Mouse (Mus musculus): ENCODE data around the gene Gm49711.
"Not testable (repeated sequence)": the region's sequence is repeated elsewhere in the genome, so short reads cannot be mapped to it uniquely, and the experiment has no call there.

Gm49711 gene

GRCm38 (mm10) chr16:92061586-92061985, 3.5 kb downstream of the Gm49711 start:
- DNase-seq (ENCODE audit: inconsistent age in 2 of 2, low spot score in 1 of 2), result no peak

DNA sequence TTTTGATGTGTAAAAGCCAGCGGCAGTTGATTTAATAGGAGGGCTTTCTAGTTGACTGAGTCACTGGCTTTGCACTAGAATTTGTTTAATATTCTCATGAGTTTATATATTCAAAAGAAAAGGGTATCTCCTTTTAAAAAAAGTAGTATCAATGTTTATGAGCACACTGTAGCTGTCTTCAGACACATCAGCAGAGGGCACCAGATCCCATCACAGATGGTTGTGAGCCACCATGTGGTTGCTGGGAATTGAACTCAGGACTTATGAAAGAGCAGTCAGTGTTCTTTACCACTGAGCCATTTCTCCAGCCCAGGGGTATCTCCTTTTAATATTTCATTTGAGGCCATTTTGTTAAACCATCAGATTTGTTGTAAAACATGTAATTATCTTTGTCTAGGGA, 4.7 kb downstream of the Gm49711 start:
- DNase-seq (ENCODE audit: inconsistent age in 2 of 2, low spot score in 1 of 2), result no peak

GRCm38 (mm10) chr16:92064801-92065200, 6.7 kb downstream of the Gm49711 start:
- no peak for DNase-seq (ENCODE audit: inconsistent age in 2 of 2, low spot score in 1 of 2)

DNA sequence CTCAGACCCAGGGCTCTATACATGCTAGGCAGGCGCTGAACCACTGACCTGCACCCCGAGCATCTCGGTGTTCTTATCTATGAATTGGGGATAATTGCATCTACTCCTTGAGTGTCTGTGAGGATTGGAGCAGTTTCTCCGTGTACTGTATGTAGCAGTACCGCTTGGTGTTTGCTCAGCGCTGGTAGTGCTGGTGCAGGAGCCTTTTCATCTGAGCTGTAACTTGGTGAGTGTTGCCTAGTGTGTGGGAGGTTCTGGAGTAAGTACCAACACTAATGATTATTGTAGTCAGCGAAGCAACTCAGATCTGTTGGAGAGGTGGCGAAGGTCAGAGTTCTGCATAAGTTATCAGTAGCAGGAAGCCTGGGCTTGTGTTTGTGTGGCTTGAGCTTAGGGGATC, 12.2 kb downstream of the Gm49711 start:
- DNase-seq (ENCODE audit: inconsistent age in 2 of 2, low spot score in 1 of 2), result no peak

- no peak for DNase-seq (ENCODE audit: inconsistent age in 2 of 2, low spot score in 1 of 2)
Observed at GRCm38 (mm10) chr16:92076797-92077196, 18.7 kb downstream of the Gm49711 start.

DNA sequence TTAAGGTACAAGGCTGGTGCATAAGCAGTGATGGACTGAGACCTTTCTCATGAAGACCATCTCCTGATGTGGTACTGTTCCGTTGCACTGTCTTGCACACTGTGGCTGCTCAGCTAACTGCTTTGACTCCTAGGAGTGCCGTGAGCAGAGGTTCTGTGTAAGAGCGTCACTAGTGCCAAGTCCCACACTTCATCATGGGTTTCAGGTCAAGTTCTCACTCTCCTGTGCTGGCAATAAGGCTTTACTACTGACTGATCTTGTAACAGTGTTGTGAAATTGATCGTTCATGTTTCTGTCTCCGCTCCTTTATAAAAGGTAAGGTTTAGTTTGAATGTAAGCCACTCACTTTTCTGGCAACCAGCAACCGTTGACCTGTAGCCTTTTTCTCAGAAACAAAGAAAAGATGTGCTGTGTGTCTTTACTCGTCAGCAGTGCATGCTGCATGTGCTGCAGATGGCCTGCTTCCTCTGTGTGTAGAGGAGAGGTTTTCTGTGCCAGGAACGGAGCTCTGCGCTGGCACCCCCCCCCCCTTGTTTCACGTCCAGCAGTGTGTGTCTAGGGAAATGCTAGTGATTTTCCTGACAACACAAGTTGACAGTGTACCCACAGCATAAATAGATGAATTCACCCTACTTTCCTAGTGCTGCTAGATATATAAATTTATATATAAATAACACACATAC, 25.8 kb downstream of the Gm49711 start:
- DNase-seq (ENCODE audit: inconsistent age in 2 of 2, low spot score in 1 of 2), result no peak

GRCm38 (mm10) chr16:92089225-92089624, 31.1 kb downstream of the Gm49711 start:
- DNase-seq (ENCODE audit: inconsistent age in 2 of 2, low spot score in 1 of 2), result no peak

DNA sequence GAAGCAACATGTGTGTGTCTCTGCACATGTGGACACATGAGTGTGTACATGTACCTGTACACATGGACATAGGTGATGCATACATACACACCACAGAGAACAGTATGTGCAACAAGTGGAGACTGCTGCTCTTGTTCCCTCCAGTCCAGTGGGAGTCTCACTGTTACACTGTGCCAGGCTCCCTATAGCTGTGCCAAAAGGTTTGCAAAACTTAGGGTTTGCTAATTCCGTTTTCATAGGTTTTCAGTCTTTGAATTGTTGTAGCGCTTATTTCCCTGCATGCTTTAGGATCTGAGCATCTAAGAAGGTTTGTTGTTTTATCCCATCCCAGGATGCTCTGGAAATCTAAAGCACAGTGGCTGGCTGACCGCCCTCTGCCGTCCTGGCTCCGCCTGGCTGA, 33.8 kb downstream of the Gm49711 start:
- DNase-seq (ENCODE audit: inconsistent age in 2 of 2, low spot score in 1 of 2), result peak in 1 of 2 experiments; percentile 47

GRCm38 (mm10) chr16:92098351-92099051, 40.4 kb downstream of the Gm49711 start:
- no peak for DNase-seq (ENCODE audit: inconsistent age in 2 of 2, low spot score in 1 of 2)

DNA sequence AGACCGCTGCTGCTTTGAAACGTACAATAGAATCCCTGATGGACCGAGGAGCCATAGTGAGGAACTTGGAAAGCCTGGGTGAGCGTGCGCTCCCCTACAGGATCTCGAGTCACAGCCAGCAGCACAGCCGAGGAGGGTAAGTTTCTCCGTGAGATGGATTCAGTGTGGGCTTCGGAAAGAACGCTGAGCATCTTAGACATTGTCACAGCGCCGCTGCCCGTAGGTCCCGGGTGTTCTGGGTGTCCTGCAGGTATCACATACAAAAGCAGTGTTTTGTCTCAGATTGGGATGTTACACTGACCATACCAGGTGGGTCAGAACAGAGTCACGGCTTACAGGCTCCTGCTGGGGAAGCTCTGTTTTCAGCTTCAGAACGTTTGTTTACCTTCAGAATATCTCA, 41.5 kb downstream of the Gm49711 start:
- DNase-seq (ENCODE audit: inconsistent age in 2 of 2, low spot score in 1 of 2), result no peak

DNA sequence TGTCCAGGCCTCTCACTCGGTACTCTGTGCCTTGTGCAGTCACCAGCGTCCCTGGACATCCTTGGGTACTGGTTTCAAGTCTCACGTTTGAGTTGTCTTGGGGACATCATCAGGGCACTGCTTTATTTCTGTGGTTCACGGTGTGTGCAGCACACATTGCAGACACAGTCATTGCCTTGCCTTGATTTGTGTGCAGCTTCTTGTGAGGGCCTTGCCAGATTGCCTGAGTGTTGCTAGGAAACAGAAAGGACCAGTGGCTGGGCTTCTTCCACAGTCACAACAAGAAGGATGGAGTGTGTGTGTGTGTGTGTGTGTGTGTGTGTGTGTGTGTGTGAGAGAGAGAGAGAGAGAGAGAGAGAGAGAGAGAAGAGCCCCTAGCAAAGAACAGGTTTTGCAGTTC, 42.0 kb downstream of the Gm49711 start:
- DNase-seq (ENCODE audit: inconsistent age in 2 of 2, low spot score in 1 of 2), result peak in 1 of 2 experiments; percentile 10

GRCm38 (mm10) chr16:92102115-92102514, 44.0 kb downstream of the Gm49711 start:
- peak; percentile 62 to 84 for DNase-seq (ENCODE audit: inconsistent age in 2 of 2, low spot score in 1 of 2)

GRCm38 (mm10) chr16:92102931-92103330, 44.8 kb downstream of the Gm49711 start:
- not testable (repeated sequence) for DNase-seq (ENCODE audit: inconsistent age in 2 of 2, low spot score in 1 of 2)

DNA sequence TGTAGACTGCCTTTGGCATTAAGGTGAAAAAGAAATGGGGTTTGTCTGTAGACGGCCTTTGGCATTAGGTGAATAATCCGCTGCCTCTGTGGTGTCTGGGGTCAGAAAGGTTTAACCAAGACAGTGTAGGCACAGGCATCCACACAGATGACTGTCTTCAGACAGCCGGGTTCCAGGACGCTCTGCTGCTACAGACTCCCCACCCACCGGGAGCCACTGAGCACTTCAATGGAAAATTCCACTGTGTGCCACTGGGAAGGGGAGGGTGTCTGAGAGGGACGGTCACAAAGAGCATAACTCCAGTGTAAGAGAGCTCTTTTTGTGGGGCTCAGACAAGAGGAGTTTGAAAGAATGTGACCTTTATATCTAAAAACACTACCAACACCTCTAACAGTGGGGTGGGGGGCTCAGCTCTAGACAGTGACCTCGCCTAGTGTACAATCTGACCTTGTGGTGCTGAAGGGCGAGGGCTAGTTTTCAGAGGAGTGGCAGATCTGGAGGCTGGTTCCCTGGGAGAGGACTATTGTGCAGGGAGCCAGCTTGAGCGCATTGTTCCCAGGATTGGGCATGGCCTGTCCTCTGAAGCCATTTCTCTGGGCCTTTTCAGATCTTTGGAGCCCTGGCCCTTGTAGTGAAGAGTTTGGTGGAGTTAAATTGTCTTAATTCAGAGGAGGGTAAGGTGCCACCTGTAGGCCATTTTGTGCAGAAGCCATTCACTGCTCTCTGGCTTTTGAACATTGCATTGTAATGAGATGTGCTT, 45.6 kb downstream of the Gm49711 start:
- peak; percentile 79 to 89 for DNase-seq (ENCODE audit: inconsistent age in 2 of 2, low spot score in 1 of 2)

DNA sequence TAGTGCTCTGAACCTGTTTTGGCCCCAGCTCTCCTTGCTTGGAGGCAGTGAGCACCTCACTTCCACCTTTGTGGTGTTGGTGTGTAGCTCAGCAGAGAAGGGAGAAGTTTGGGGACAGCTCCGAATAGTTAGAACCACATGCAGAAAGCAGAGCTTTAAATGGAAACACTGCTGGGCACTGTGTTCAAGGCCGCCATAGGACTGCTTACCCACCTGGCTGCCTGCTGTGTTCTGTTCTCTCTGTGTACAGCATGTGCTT, 46.1 kb downstream of the Gm49711 start:
- no peak for DNase-seq (ENCODE audit: inconsistent age in 2 of 2, low spot score in 1 of 2)

DNA sequence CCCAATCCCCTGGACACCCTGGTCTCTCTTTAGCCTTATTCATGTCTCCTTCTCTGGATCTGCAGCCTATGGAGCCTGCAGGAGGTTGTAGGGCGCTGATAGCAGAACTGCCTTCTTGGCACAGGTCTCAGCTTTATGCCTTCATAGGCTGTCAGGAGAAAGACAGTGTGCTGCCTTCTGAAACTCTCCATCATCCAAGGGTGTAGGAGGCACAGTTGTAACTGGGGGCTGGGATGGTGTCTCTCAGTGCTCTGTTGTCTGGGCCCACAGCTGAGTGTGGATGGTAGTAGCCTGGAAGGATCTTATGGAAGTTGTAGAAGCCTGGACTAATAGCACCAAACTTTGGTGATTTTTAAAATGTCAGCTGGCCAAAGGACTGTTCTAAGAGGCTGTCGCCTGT, 46.8 kb downstream of the Gm49711 start:
- DNase-seq (ENCODE audit: inconsistent age in 2 of 2, low spot score in 1 of 2), result no peak

DNA sequence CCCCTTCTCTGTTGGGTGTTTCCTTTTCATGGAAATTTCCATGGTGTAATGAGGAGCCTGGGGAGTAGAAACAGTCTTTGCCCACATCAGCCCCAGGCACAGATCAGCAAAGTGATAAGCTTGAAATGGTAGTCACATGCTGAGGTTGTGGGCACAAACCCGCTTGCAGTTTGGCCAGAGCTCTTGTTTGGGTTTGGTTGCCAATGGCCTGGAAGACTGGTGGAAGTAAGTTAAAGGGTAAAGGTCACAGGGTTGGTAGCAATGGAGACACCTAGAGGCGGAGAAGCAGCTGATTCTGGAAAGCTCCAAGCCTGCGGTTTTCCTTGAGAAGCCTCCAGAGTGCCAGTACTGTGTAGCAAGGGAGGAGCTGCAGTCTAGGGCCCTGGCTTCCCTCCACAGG, 47.5 kb downstream of the Gm49711 start:
- DNase-seq (ENCODE audit: inconsistent age in 2 of 2, low spot score in 1 of 2), result peak in 1 of 2 experiments; percentile 80

GRCm38 (mm10) chr16:92107346-92107745, 49.2 kb downstream of the Gm49711 start:
- DNase-seq (ENCODE audit: inconsistent age in 2 of 2, low spot score in 1 of 2), result no peak

DNA sequence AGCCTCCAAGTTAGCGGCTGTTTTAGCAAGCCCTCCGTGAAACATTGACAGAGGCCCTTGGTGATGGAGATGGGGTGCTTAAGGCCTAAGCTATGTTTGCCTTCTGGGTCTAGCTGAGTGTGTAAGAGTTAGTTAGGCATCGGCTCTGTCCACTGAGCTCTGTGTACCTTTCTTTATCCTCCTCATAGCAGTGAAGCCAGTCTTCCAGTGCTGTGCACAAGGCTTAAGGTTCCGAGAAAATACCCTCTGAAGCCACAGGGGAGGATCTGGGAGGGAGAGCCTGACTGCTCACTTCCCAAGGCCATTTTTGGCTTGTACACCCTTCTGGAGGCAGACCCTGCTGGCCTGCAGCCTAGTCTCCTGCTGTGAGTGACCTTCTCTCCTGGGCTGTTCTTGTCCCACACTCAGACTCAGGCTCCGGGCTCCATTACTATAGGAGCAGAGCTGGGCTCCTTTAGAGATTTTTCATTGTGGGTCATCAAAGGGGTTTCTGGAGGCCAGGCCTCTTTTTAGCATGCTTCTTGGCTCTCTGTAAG, 56.7 kb downstream of the Gm49711 start:
- peak; percentile 86 for DNase-seq (ENCODE audit: inconsistent age in 2 of 2, low spot score in 1 of 2)

DNA sequence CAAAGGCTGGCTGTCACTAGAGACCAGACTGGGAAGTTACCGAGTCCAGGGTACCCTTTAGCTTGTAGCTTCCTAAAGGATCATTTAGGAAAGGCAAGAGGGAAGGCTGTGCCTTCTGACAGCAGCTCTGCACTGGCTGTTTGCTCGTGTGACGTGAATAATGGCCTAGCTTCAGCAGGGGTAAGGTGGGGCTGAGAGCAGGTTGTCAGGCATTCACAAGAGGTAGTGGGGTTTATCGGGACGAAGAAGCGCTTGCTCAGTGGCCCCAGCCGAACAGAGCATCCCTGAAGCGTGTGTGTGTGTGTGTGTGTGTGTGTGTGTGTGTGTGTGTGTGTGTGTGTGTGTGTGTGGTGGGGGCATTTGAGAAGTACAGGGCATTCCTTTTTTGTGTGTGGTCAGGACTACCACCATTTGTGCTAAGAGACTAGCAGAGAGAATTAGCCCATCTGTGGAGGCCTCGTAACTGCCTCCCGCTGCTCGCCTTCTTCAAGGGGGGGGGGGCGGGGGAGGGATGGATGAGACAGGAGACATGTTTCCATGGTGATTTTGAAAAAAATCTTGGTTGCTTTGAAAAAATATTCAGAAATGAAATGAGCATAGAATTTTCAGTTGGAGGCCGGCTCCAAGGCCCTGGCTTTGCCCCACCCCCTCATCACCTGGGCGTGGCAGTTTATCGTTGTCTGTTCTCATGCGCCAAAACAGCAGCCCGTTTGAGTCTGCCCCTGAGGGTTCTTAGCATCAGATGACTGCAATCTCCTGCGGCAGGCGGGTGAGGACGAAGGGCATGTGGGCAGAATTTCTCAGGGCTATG, 57.7 kb downstream of the Gm49711 start:
- DNase-seq (ENCODE audit: inconsistent age in 2 of 2, low spot score in 1 of 2), result peak; percentile 77 to 86

Data from adrenal gland, adult (tissue).